Mouse (Mus musculus): Measurements from ENCODE around the gene E130218I03Rik. TPM values are rescaled to one million over a fixed set of nuclear protein-coding genes. Genes with fewer than 3 reads are reported as not detected.
A peak's percentile ranks its signal among the peaks of the same experiment; 100 is the strongest.

The E130218I03Rik gene
- total and polyA plus RNA-seq, 2 experiments from 2014 or later = 0.31 to 0.95 TPM

DNA sequence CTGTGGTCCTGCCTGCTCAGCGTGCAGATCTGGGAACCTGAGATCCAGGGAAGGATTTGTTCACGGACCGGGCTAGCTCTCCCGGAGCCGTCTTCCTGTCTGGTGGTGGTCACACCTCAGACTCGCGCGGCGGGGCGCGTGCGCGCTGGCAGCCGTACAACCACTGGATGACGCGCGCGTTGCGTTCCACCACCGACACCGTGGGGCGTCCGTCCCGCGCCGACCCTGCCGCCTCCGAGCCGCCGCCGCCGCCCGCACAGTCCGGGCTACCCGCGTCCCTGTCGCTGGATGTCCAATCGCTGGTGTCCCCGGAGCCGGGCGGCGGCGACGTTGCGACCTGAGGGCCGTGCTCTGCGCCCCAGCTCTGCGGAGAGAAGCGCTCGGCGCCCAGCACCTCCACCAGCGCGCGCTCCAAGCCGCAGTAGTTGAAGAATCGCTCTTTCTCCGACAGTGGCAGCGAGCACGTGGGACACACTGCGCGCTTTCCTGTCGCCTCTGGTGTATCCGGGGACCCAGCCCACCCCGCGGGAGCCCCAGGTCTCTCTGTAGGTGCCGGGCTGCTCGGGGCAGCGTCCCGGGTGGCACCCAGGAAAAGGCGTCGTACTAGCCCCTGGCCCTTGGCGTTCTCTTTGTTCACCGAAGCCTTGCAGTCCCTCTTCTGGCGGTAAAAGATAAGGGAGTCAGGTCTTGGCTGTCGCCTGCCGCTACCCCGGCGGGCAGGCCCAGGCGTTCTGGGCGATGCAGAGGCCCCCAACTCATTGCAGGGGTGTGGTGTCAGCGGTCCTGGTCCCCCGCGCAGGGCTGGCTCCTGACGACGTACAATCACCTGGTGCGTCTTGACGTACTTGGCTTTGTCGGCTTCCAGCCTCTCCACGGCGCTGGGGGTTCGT lies 8.0 kb downstream of the E130218I03Rik start:
- peak overlapping the region; percentile 61 for H3K27ac ChIP-seq
- H3K36me3 ChIP-seq (ENCODE audit: insufficient read depth, low read length) = no peaks in the 10 kb centered on the region
- H3K9me3 ChIP-seq (ENCODE audit: low read length) = no peaks in the 10 kb centered on the region
- H3K9ac ChIP-seq (replicated peaks; ENCODE audit: low read length) = peak overlapping the region; percentile 64
- H3K27me3 ChIP-seq (ENCODE audit: insufficient read depth, low read length) = peaks cover 15% of the 10 kb centered on the region
- ATAC-seq (peak; percentile 72), DNase-seq (ENCODE audit: low spot score) (peak; percentile 83)
- no peak for TF ChIP-seq CTCF (IDR thresholded peaks at IDR 0.05; ENCODE audit: low read depth)
- peak overlapping the region; percentile 52 for H3K4me3 ChIP-seq (ENCODE audit: low read length)
- H3K4me2 ChIP-seq (ENCODE audit: low read depth, low read length) = peak overlapping the region; percentile 68
- WGBS = 2% methylated on average over 90 of the region's 91 CpGs
- H3K4me1 ChIP-seq (ENCODE audit: insufficient read depth, low read length) = peaks cover 17% of the 10 kb centered on the region

GRCm38 (mm10) chr4:134252131-134252910 lies 8.9 kb downstream of the E130218I03Rik start:
- Histone ChIP-seq H3K4me3 (ENCODE audit: low read length) (peak overlapping the region; percentile 52), H3K9me3 (ENCODE audit: low read length) (no peaks in the 10 kb centered on the region), H3K27ac (peak overlapping the region; percentile 61; the same call in 1 of the 2 replicates), H3K36me3 (ENCODE audit: insufficient read depth, low read length) (no peaks in the 10 kb centered on the region), H3K9ac (replicated peaks; ENCODE audit: low read length) (peak overlapping the region; percentile 64), H3K4me1 (ENCODE audit: insufficient read depth, low read length) (peaks cover 17% of the 10 kb centered on the region), H3K4me2 (ENCODE audit: low read depth, low read length) (peak overlapping the region; percentile 68), H3K27me3 (ENCODE audit: insufficient read depth, low read length) (peaks cover 15% of the 10 kb centered on the region)
- ATAC-seq (peak; percentile 6; the same call in 1 of the 2 replicates), DNase-seq (ENCODE audit: low spot score) (peak; percentile 24)
- WGBS = 14% methylated on average over 22 of the region's 22 CpGs
- TF ChIP-seq CTCF (IDR thresholded peaks at IDR 0.05; ENCODE audit: low read depth) = no peak

DNA sequence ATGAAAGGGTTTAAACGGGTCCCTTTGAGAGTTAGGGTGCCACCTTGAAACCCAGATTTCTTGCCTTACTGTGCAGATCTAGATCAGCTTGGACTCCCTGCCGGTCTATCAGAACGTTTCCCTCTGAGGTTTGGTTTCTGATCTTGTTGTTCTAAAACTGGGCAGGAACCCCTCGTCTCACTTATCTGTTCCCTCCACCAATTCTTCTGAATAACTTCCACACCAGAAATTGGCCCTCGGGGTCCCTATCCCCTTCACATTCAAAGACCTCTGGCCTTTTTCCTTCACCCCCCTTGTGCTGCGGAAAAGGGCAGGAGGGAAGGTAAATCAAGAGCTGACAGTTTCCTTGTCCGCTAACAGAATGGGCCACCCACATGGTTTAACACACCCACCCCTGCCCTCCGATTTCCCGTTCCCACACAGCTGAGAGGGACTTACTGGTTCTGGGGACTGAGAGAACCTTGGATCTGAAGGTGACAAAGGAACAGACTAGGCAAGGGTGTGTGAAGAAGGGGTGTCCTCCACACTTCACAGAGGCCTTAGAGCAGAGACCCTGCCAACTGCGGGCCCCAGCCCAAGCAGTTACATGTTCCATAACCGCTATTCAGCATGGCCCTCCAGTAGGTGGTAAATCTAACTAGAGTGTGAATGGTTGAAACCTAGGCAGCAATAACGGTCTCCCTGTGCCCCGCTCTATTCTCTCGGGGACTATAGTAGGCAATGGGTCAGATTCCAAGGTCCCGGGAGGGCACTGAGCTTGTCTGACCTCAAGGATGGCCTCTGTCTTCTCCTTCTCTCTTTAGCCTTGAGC lies 9.7 kb downstream of the E130218I03Rik start:
- Histone ChIP-seq H3K4me1 (ENCODE audit: insufficient read depth, low read length) (peaks cover 17% of the 10 kb centered on the region), H3K27ac (peak overlapping the region; percentile 46; the same call in 1 of the 2 replicates), H3K27me3 (ENCODE audit: insufficient read depth, low read length) (peaks cover 15% of the 10 kb centered on the region), H3K36me3 (ENCODE audit: insufficient read depth, low read length) (no peaks in the 10 kb centered on the region), H3K9ac (replicated peaks; ENCODE audit: low read length) (no peak overlapping the region), H3K4me3 (ENCODE audit: low read length) (peak overlapping the region; percentile 52), H3K4me2 (ENCODE audit: low read depth, low read length) (peak overlapping the region; percentile 68), H3K9me3 (ENCODE audit: low read length) (no peaks in the 10 kb centered on the region)
- ATAC-seq (no peak), DNase-seq (ENCODE audit: low spot score) (no peak)
- WGBS = 18% methylated on average over 15 of the region's 15 CpGs
- TF ChIP-seq CTCF (IDR thresholded peaks at IDR 0.05; ENCODE audit: low read depth) = no peak

DNA sequence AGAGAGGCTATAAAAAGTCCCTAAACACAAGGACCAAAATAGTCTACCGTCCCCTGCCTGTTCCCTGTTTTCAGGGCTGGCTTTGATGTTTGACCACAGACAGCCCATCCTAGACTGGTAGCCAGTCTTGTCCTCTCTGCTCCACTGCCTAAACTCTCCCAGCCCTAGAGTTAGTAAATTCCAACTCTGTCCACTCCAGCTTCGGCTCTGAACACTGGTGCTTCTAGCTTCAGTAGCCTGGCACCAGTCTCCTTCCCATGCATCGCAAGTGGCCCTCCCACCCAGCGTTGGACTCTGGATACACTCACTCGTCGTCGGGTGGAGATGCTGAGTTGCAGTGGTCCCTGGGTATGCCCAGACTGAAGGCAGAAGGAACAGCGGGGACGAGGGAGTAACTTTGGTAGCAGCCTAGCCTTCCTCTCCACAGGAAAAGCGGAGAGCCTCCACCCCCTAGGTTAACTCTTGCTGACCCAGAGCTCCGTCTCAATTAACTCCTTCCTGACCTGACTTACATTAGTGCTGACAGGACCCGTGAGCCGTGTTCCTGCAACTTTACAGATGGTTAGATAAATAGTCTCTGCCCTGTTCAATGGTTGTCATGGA lies 10.4 kb downstream of the E130218I03Rik start, which contains the start of gene Grrp1:
TSS of gene Grrp1 (minus strand) at position 385 of the 603 bp plus-strand sequence.
- peak within 1 kb of the TSS; percentile 46; the same call in 1 of the 2 replicates for H3K27ac ChIP-seq
- no peak for ATAC-seq
- H3K27me3 ChIP-seq (ENCODE audit: insufficient read depth, low read length) = peaks cover 15% of the 10 kb centered on the region

DNA sequence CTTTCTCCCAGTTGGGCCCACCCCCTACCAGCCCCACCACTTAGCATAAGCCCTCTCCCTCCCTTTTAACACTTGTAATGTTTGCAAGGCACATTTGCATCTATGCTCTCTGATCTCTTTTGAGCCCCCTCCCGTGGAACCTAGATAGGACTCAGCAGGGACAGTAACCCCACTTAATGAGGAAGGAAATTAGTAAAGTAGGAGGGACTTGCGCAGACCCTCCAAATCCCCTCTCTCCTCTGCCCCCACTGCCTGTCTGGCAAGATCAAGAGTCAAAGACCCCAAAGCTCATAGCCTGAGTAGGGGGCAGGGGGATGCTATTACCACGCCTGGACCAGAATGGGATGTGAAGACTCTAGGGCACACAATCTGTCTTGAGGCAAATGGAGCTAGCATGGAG lies 11.4 kb downstream of the E130218I03Rik start:
- TF ChIP-seq CTCF (IDR thresholded peaks at IDR 0.05; ENCODE audit: low read depth) = no peak
- no peak overlapping the region for H3K4me3 ChIP-seq (ENCODE audit: low read length)
- no peaks in the 10 kb centered on the region for H3K36me3 ChIP-seq (ENCODE audit: insufficient read depth, low read length)
- H3K27ac ChIP-seq = no peak overlapping the region
- H3K9me3 ChIP-seq (ENCODE audit: low read length) = no peaks in the 10 kb centered on the region
- H3K4me1 ChIP-seq (ENCODE audit: insufficient read depth, low read length) = peaks cover 9% of the 10 kb centered on the region
- 45% methylated on average over 3 of the region's 3 CpGs for WGBS
- no peak for DNase-seq (ENCODE audit: low spot score)
- peaks cover 15% of the 10 kb centered on the region for H3K27me3 ChIP-seq (ENCODE audit: insufficient read depth, low read length)
- no peak overlapping the region for H3K9ac ChIP-seq (replicated peaks; ENCODE audit: low read length)
- no peak overlapping the region for H3K4me2 ChIP-seq (ENCODE audit: low read depth, low read length)
- no peak for ATAC-seq

More for the DNA sequence above, 10.4 kb downstream of the E130218I03Rik start, which contains the start of gene Grrp1:
- Histone ChIP-seq H3K4me1 (ENCODE audit: insufficient read depth, low read length) (peaks cover 17% of the 10 kb centered on the region), H3K4me3 (ENCODE audit: low read length) (peak within 1 kb of the TSS; percentile 52), H3K4me2 (ENCODE audit: low read depth, low read length) (peak within 1 kb of the TSS; percentile 36), H3K36me3 (ENCODE audit: insufficient read depth, low read length) (no peaks in the 10 kb centered on the region), H3K9ac (replicated peaks; ENCODE audit: low read length) (no peak within 1 kb of the TSS), H3K9me3 (ENCODE audit: low read length) (no peaks in the 10 kb centered on the region)
- peak; percentile 16 for DNase-seq (ENCODE audit: low spot score)
- no peak for TF ChIP-seq CTCF (IDR thresholded peaks at IDR 0.05; ENCODE audit: low read depth)
- WGBS = 2% methylated on average over 13 of the region's 13 CpGs
